Mouse (Mus musculus): Measurements from ENCODE around the gene Kif1a. TPM values are rescaled to one million over a fixed set of nuclear protein-coding genes. Genes with fewer than 3 reads are reported as not detected.

The Kif1a gene
- 5.7 and 6.3 TPM in 2 replicates for polyA plus RNA-seq (2014; fragmentation: Nextera tagmentation; extraction: Ambion mirVana)

DNA sequence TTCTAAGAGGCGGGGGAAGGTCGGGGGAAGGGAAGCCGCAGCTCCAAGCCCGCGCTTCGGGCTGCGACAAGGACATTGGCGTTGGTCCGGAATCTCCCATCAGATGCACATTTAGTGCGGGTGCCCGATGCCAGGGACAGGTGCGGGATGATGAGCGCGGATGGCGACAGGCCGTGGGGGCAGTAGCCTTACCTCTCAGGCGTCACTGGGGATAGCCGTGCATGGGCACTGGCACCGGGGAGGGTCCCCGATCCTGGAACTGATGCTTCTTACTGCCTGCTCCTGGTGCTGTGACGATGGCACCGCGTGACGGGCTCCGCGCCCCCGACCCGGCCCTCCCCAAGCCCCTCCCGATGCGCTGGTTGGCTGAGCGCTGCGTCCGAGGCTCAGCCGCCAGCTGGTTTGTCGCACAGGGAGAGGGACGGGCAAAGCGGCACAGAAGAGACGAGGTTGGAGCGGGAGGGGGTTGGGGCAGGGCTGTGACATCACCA is at the start of gene Kif1a:
Gene Kif1a, minus strand, starts transcription at position 381 of the 491 bp plus-strand sequence.
- Histone ChIP-seq H3K36me3 (ENCODE audit: control insufficient read depth, insufficient read depth, low read length) (no peaks in the 10 kb centered on the region), H3K27ac (ENCODE audit: low read depth, low read length) (no peak within 1 kb of the TSS), H3K4me3 (ENCODE audit: low read depth, low read length) (peak within 1 kb of the TSS; percentile 61), H3K27me3 (ENCODE audit: control insufficient read depth, insufficient read depth, low read length) (peaks cover 61% of the 10 kb centered on the region), H3K9me3 (replicated peaks; ENCODE audit: control insufficient read depth, low read length) (no peaks in the 10 kb centered on the region), H3K9ac (ENCODE audit: low read depth, low read length) (peak within 1 kb of the TSS; percentile 64), H3K4me2 (peak within 1 kb of the TSS; percentile 95), H3K4me1 (ENCODE audit: control insufficient read depth, insufficient read depth, low read length) (peaks cover 8% of the 10 kb centered on the region)
- no peak; the same call in 1 of the 2 replicates for ATAC-seq (replicated peaks; ENCODE audit: insufficient number of reproducible peaks, low FRiP score, low TSS enrichment)
- WGBS (ENCODE audit: insufficient replicate concordance): 1% methylated on average over 39 of the region's 39 CpGs

DNA sequence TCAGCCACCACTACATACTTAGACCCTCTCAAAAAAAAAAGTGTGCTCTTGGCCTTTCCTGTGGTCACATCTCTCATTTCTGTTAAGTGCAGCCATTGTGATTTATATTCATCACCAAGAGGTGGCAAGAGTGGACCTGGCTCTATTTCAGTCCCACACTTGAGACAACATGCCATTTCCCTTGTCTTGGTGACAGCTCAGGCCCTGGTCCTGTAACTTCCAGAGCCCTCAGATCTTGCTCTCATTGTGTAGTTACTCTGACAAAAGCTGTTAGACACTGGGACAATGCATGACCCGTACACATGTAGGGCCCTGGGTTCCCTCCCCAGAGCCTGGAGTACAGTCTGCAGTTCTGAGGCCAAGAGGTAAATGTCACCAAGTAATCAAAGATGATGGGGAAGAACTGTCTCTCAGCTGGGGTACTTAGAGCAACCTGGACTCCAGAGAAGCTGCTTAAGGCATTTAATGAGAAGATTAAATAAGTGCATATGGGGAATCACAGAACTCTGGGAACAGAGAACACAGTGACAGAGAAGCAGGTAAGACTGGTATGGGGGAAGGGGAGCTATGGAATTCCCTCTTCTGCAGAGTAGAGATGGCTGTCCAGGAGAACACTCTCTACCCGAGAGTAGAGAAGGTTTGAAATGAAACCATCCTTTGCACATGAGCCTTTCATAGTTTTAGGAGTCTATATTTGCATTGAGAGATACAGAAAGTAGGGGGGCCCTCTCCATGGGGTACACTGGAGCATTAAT is 49.3 kb upstream of the Kif1a start:
- Histone ChIP-seq H3K27me3 (ENCODE audit: control insufficient read depth, insufficient read depth, low read length) (peaks cover 10% of the 10 kb centered on the region), H3K4me1 (ENCODE audit: control insufficient read depth, insufficient read depth, low read length) (peaks cover 4% of the 10 kb centered on the region; the same call in 1 of the 2 replicates), H3K36me3 (ENCODE audit: control insufficient read depth, insufficient read depth, low read length) (no peaks in the 10 kb centered on the region), H3K4me2 (no peak overlapping the region), H3K9ac (ENCODE audit: low read depth, low read length) (no peak overlapping the region), H3K4me3 (ENCODE audit: low read depth, low read length) (no peak overlapping the region), H3K9me3 (replicated peaks; ENCODE audit: control insufficient read depth, low read length) (no peaks in the 10 kb centered on the region), H3K27ac (ENCODE audit: low read depth, low read length) (no peak overlapping the region)
- ATAC-seq (replicated peaks; ENCODE audit: insufficient number of reproducible peaks, low FRiP score, low TSS enrichment): no peak
- WGBS (ENCODE audit: insufficient replicate concordance): 51% methylated on average over 2 of the region's 2 CpGs

DNA sequence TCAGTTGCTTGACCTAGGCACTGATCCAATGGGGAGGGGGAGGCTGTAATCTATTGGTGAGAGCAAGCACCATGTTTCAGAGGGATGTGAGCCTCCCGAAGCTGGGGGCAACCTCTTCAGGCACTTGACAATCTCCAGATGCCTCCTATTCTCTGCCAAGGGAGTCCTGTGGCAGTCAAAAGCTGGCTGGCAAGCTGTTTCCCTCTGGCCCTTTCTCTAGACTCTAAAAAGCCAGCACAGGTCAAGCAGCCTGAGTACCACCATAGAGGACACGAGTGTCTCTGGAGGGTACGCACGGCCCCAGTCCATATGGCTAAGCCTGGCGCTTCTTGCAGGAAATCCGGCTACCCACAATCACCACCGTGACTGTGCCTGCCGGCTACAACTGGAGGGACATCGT is 42.4 kb upstream of the Kif1a start:
- H3K4me2 ChIP-seq: no peak overlapping the region
- WGBS (ENCODE audit: insufficient replicate concordance): 72% methylated on average over 9 of the region's 9 CpGs
- peaks cover 7% of the 10 kb centered on the region for H3K4me1 ChIP-seq (ENCODE audit: control insufficient read depth, insufficient read depth, low read length)
- H3K9me3 ChIP-seq (replicated peaks; ENCODE audit: control insufficient read depth, low read length): no peaks in the 10 kb centered on the region
- no peak overlapping the region for H3K4me3 ChIP-seq (ENCODE audit: low read depth, low read length)
- H3K27ac ChIP-seq (ENCODE audit: low read depth, low read length): no peak overlapping the region
- no peak for ATAC-seq (replicated peaks; ENCODE audit: insufficient number of reproducible peaks, low FRiP score, low TSS enrichment)
- no peaks in the 10 kb centered on the region for H3K36me3 ChIP-seq (ENCODE audit: control insufficient read depth, insufficient read depth, low read length)
- peaks cover 25% of the 10 kb centered on the region for H3K27me3 ChIP-seq (ENCODE audit: control insufficient read depth, insufficient read depth, low read length)
- H3K9ac ChIP-seq (ENCODE audit: low read depth, low read length): no peak overlapping the region

DNA sequence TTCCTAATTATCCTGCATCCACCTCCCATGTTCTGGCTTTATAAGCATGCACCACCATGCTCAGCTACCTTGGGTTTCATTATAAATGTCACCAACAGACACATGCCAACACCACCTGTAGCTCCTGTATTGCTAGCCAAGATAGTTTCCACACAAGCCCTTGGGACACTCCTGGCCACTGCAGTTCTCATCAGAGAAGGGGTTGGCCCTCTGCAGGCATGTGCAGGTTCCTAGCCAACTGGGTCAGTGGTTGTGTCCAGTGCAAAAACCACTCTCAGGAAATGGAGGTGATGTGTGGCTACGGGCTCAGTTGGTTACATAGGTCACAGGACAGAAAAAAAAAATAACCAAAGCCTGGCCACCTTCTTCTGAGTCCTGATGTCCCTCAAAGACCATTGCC is 41.1 kb upstream of the Kif1a start:
- H3K27me3 ChIP-seq (ENCODE audit: control insufficient read depth, insufficient read depth, low read length): peaks cover 21% of the 10 kb centered on the region
- 77% methylated on average over 1 of the region's 1 CpGs for WGBS (ENCODE audit: insufficient replicate concordance)

DNA sequence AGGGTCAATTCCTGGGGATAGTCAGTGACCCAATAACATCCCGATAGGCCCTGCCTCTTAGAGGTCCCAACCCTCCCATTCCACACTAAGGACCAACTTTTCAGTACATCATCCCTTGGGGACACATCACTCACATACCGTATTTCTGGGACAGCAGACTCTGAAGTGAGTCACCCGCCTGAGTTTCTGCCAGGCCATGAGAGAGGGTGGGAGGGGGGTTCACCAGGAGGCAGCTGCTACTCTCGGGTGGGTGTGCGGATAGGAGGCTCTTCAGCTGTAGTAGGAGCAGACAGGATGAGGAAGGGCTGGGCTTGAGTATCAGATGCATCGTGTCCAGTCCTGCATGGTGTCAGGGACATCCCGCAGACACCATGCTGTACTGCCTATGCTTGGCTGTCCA is 38.0 kb upstream of the Kif1a start:
- H3K27ac ChIP-seq (ENCODE audit: low read depth, low read length): no peak overlapping the region
- H3K4me2 ChIP-seq: no peak overlapping the region
- 60% methylated on average over 7 of the region's 7 CpGs for WGBS (ENCODE audit: insufficient replicate concordance)
- H3K9me3 ChIP-seq (replicated peaks; ENCODE audit: control insufficient read depth, low read length): no peaks in the 10 kb centered on the region
- H3K9ac ChIP-seq (ENCODE audit: low read depth, low read length): no peak overlapping the region
- H3K4me1 ChIP-seq (ENCODE audit: control insufficient read depth, insufficient read depth, low read length): peaks cover 4% of the 10 kb centered on the region
- ATAC-seq (replicated peaks; ENCODE audit: insufficient number of reproducible peaks, low FRiP score, low TSS enrichment): no peak
- H3K4me3 ChIP-seq (ENCODE audit: low read depth, low read length): no peak overlapping the region
- H3K27me3 ChIP-seq (ENCODE audit: control insufficient read depth, insufficient read depth, low read length): peaks cover 14% of the 10 kb centered on the region
- H3K36me3 ChIP-seq (ENCODE audit: control insufficient read depth, insufficient read depth, low read length): no peaks in the 10 kb centered on the region

More for the DNA sequence above, 41.1 kb upstream of the Kif1a start:
- no peaks in the 10 kb centered on the region for H3K9me3 ChIP-seq (replicated peaks; ENCODE audit: control insufficient read depth, low read length)
- H3K27ac ChIP-seq (ENCODE audit: low read depth, low read length): no peak overlapping the region
- no peak overlapping the region for H3K9ac ChIP-seq (ENCODE audit: low read depth, low read length)
- peaks cover 4% of the 10 kb centered on the region for H3K4me1 ChIP-seq (ENCODE audit: control insufficient read depth, insufficient read depth, low read length)
- no peak overlapping the region for H3K4me2 ChIP-seq
- H3K4me3 ChIP-seq (ENCODE audit: low read depth, low read length): no peak overlapping the region
- ATAC-seq (replicated peaks; ENCODE audit: insufficient number of reproducible peaks, low FRiP score, low TSS enrichment): no peak
- no peaks in the 10 kb centered on the region for H3K36me3 ChIP-seq (ENCODE audit: control insufficient read depth, insufficient read depth, low read length)

DNA sequence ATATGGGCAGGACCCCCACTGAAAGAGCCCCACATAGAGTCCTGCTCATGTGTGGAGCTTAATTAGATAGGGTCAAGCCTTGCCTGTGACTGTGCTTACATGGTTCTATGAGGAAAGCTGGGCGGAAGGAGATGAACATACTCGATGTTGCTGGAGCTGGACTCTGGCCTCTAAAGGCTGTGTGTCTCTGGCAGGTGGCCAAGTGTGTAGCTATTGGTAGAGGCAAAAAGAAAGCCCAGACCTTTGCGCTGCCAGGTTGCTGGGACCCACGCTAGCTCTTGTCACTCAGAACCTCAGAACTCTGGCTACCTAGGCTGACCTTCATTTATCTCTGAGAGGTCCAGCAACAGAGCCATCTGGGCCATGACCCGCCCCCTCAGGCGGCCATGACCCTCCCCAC is 36.8 kb upstream of the Kif1a start:
- ATAC-seq (replicated peaks; ENCODE audit: insufficient number of reproducible peaks, low FRiP score, low TSS enrichment): no peak
- H3K36me3 ChIP-seq (ENCODE audit: control insufficient read depth, insufficient read depth, low read length): no peaks in the 10 kb centered on the region
- H3K27ac ChIP-seq (ENCODE audit: low read depth, low read length): no peak overlapping the region
- H3K27me3 ChIP-seq (ENCODE audit: control insufficient read depth, insufficient read depth, low read length): peaks cover 14% of the 10 kb centered on the region
- H3K4me2 ChIP-seq: no peak overlapping the region
- H3K9me3 ChIP-seq (replicated peaks; ENCODE audit: control insufficient read depth, low read length): no peaks in the 10 kb centered on the region
- H3K9ac ChIP-seq (ENCODE audit: low read depth, low read length): no peak overlapping the region
- no peaks in the 10 kb centered on the region for H3K4me1 ChIP-seq (ENCODE audit: control insufficient read depth, insufficient read depth, low read length)
- WGBS (ENCODE audit: insufficient replicate concordance): 78% methylated on average over 6 of the region's 6 CpGs
- H3K4me3 ChIP-seq (ENCODE audit: low read depth, low read length): no peak overlapping the region

DNA sequence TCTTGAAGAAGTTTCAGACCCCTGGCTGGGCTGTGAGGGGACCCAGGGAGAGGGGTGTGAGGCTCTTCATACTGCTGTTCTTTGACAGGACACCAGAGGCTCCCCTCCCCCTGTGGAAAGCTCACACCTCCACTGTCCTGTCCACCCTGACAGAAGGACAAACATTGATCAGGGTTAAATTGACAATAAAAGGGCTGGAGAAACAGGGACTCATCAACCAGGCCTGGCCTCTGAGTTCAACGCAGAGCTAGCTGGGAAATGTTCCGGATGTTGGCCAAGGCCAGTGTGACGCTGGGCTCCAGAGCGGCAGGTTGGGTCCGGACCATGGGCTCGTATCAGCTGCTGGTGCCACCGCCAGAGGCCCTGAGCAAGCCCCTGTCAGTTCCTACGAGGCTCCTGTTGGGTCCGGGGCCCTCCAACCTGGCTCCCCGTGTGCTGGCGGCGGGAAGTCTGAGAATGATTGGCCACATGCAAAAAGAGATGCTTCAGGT is 33.3 kb upstream of the Kif1a start, which contains the start of gene Agxt:
Gene Agxt, plus strand, starts transcription at position 205 of the 491 bp plus-strand sequence.
- Histone ChIP-seq H3K4me1 (ENCODE audit: control insufficient read depth, insufficient read depth, low read length) (no peaks in the 10 kb centered on the region), H3K4me2 (no peak within 1 kb of the TSS), H3K9ac (ENCODE audit: low read depth, low read length) (no peak within 1 kb of the TSS), H3K9me3 (replicated peaks; ENCODE audit: control insufficient read depth, low read length) (no peaks in the 10 kb centered on the region), H3K27ac (ENCODE audit: low read depth, low read length) (no peak within 1 kb of the TSS), H3K4me3 (ENCODE audit: low read depth, low read length) (no peak within 1 kb of the TSS), H3K27me3 (ENCODE audit: control insufficient read depth, insufficient read depth, low read length) (peaks cover 8% of the 10 kb centered on the region), H3K36me3 (ENCODE audit: control insufficient read depth, insufficient read depth, low read length) (no peaks in the 10 kb centered on the region)
- WGBS (ENCODE audit: insufficient replicate concordance): 81% methylated on average over 12 of the region's 12 CpGs
- ATAC-seq (replicated peaks; ENCODE audit: insufficient number of reproducible peaks, low FRiP score, low TSS enrichment): no peak

DNA sequence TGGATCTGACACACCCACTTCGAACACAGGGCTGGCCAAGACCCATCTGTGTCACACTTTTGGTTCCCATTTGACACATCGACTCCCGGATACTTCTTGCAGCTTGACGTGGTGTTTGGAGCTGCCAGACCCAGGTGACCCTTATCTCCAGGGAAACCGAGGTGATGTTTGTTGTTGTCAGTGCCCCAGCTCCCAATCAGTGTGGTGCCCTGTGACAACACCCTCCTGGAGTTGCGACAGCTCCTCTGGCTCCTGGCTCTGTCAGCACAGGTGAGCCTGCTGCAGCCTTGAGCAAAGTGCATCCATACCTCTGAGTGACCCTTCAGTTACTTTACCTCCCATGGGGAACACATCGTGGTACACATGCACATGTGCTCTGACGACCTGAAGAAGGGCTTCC is 30.9 kb upstream of the Kif1a start:
- H3K27me3 ChIP-seq (ENCODE audit: control insufficient read depth, insufficient read depth, low read length): peaks cover 8% of the 10 kb centered on the region
- no peaks in the 10 kb centered on the region for H3K9me3 ChIP-seq (replicated peaks; ENCODE audit: control insufficient read depth, low read length)
- ATAC-seq (replicated peaks; ENCODE audit: insufficient number of reproducible peaks, low FRiP score, low TSS enrichment): no peak

More for the DNA sequence above, 30.9 kb upstream of the Kif1a start:
- H3K27ac ChIP-seq (ENCODE audit: low read depth, low read length): no peak overlapping the region
- H3K4me2 ChIP-seq: no peak overlapping the region
- H3K4me1 ChIP-seq (ENCODE audit: control insufficient read depth, insufficient read depth, low read length): no peaks in the 10 kb centered on the region
- 49% methylated on average over 8 of the region's 8 CpGs for WGBS (ENCODE audit: insufficient replicate concordance)
- no peak overlapping the region for H3K4me3 ChIP-seq (ENCODE audit: low read depth, low read length)
- H3K9ac ChIP-seq (ENCODE audit: low read depth, low read length): no peak overlapping the region
- H3K36me3 ChIP-seq (ENCODE audit: control insufficient read depth, insufficient read depth, low read length): no peaks in the 10 kb centered on the region

Data from heart, embryonic 11.5 days (tissue).